Mouse (Mus musculus) neural tube, embryonic 10.5 days (tissue): ENCODE data around the gene Fam178b.

Experiments used
- DNase-seq: peaks from one replicate; pipeline ENCODE4 v3.0.0-alpha.2; 2017; ENCODE audit warnings: low spot score; ENCODE audit errors: extremely low spot score

Fam178b gene

DNA sequence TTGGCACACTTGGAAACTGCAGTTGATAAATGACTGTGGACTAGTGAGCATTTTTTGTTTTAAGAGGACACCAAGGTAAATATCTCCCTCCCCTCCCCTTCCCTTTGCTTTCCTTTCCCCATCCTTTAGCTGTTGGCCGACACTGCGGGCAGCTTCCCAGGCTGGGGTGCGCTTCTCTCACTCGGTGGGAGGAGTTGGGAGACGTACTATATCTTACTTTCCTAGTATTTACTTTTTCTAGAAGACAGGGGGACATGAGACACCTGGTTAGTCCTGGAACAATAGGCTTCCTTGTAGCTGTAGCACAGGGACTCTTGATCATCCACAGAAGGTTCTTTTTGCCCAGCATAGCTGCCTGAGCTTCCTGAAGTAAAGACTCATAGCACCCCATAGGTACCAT, 158.9 kb downstream of the Fam178b start:
- no peak for DNase-seq

DNA sequence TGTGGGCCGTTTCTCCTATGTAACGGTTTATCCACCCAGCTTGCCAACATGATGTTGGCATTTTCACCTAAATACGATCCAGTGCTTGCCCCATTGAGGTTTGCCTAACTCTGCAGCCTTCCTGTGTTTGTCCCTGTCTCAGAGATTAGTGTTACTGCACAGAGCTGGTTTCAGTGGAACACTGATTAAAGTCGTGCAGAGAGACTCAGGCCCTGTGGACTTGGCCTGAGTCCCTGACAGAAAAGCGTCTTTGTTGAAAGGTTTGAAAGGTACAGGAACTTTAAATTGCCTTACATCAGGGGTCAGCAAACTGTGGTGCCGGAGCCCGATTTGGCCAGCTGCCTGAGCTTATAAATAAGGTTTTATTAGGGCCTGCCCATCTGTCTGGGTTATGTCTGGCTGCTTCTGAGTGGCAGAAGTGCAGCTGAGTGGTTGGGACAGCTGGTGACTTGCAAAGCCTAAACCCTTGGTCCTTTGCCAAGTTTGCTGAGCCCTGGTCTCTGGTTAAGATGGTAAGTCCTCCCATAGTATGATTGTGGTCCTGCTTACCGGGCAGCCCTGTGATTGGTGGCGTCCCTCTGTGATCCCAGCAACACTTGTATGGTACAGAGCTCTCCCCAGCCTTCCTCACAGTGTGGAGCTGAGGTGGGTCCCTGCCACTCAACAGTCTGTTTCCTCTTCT, 159.5 kb downstream of the Fam178b start:
- DNase-seq, result no peak

DNA sequence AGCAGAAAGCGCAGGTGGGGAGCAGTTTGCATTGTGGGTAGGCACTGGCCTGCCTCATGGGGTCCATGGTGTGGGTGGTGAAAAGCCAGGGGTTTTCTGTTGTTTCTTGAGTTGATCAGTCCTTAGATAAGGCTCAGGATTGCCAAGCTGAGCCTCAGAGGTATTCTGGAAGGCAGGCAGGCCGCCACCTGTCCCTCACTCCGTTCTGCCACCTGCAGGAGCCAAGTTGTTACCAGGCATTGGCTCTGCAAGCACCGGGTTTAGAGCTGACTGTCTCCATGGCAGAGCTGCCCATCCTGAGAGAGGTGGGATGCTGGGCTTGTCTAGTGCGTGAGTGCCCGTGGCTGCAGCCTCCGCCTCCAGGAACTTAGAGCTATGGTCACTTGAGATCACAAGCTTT, 160.8 kb downstream of the Fam178b start:
- no peak for DNase-seq

DNA sequence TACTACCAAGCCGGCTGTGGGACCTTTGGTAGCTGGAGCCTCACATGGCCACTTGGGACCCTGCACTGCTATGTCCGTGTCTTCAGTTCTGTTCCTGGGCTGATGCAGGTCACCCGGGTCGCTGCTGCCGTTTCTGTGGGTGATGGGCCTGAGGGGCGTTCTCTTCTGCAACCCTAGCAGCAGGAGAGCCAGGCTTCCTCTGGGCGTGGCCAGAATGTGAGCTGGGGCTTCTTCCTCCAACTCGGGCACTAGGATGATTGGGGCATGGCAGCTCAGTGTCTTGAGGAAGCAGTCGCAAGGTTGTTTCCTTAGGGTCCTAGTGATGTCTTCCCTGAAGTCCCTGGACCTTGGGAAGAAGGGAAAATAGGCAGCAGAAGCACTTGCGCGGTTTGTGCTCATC, 163.4 kb downstream of the Fam178b start:
- DNase-seq, result no peak

DNA sequence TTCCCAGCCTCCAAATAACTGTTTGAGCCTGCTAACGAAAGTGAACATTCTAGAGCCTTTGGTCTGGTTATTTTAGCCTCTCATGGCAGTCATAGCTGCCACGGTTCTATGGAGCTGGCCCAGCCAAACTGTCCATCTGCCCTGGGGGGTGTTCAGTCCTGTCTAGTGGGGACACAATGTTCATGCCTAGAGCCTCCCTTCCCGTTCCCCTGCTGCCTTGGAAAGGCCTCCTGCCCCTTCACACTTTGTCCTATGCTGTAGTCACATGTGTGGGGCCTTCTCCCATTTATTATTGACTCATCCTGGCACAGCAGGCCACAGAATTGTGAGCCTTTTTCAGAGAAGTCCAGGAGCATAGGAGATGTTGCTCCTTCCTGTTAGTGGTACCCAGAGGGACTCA, 164.7 kb downstream of the Fam178b start:
- DNase-seq, result no peak

DNA sequence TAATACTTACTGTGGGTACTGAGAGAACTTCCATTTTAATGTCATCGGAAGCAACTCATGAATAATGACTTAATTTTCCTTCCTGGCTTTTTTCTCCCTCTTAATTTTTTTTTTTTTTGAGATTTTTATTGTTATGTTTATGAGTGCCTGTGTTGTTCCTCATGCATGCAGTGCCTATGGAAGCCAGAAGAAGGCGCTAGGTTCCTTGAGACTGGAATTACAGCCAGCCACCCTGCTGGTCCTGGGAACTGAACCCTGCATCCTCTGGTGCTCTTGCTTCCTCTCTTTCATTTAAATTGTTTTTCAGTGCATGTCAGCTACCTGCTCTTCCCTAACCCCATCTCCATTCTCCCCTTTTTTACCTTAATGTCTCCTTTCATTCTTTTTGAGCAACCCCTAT, 169.3 kb downstream of the Fam178b start:
- DNase-seq, result no peak

DNA sequence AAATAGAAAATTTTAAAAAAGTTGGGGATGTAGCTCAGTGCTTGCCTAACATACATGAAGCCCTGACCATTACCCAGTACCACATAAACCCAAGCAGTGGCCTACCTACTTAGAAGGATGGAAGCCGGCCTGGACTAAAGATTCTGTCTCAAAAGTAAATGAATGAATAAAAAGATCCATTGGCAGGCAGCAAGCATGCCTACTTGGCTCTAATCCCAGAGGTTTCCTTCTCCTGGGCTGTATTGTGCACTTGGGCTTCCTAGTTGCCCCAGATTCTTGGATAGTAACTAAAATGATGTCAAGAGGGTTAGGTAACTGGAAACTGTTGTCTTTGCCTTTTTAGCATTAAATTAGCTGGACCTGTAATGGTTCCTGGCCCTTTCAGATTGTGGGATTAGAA, 169.7 kb downstream of the Fam178b start:
- no peak for DNase-seq

DNA sequence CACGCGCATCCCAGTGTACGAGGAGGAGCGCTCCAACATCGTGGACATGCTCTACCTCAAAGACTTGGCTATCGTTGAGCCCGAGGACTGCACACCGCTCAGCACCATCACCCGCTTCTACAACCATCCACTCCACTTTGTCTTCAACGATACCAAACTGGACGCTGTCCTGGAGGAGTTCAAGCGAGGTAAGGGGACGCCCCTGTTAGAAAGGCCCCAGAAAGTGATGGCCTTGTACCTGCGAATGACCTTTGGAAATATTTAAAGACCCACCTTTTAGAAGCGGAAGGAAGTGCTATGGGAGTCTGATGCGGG, 170.1 kb downstream of the Fam178b start:
- no peak for DNase-seq
